Mouse (Mus musculus) heart, adult 2 months (tissue): ENCODE data around the gene Fam193b. TPM values are rescaled to one million over a fixed set of nuclear protein-coding genes. Genes with fewer than 3 reads are reported as not detected.

Experiments used
- DNase-seq, 2 experiments: peaks; one replicate each; pipeline ENCODE4 v3.0.0; 2021
- H3K27ac ChIP-seq: fragments of 200-600 bp; 2 replicates; pipeline ENCODE4 v1.8.1; 2022
- H3K27me3 ChIP-seq: fragments of 200-500 bp; 2 replicates; pipeline ENCODE4 v1.6.1; 2012; ENCODE audit warnings: mild to moderate bottlenecking, low read length, inconsistent platforms, mixed read lengths; ENCODE audit not compliant: control insufficient read depth, insufficient read depth
- H3K36me3 ChIP-seq: fragments of 200-500 bp; 2 replicates; pipeline ENCODE4 v1.6.1; 2012; ENCODE audit warnings: low read length, inconsistent platforms; ENCODE audit not compliant: control insufficient read depth, insufficient read depth
- H3K4me1 ChIP-seq: fragments of 200-500 bp; 2 replicates; pipeline ENCODE4 v1.6.1; 2011; ENCODE audit warnings: low read length; ENCODE audit not compliant: control insufficient read depth, insufficient read depth
- H3K4me3 ChIP-seq: fragments of 200-600 bp; 2 replicates; pipeline ENCODE4 v1.8.1; 2022
- H3K79me2 ChIP-seq: fragments of 200-500 bp; replicated peaks from 2 replicates; pipeline ENCODE4 v1.6.1; 2012; ENCODE audit warnings: mild to moderate bottlenecking, inconsistent platforms, low read length, moderate library complexity, mixed read lengths; ENCODE audit not compliant: control insufficient read depth, insufficient read depth
- H3K9ac ChIP-seq: fragments of 200-500 bp; 2 replicates; pipeline ENCODE4 v1.6.1; 2012; ENCODE audit warnings: low read depth, mild to moderate bottlenecking, control low read depth, inconsistent platforms, low read length, mixed read lengths
- CTCF ChIP-seq: fragments of 200-600 bp; IDR thresholded peaks from 2 replicates; pipeline ENCODE4 v1.8.1; 2022; ENCODE audit warnings: antibody characterized with exemption, mild to moderate bottlenecking, moderate library complexity
- EP300 ChIP-seq: fragments of 200-500 bp; IDR thresholded peaks from 2 replicates; pipeline ENCODE4 v1.6.1; 2011; ENCODE audit warnings: low read depth, low read length, control low read depth; ENCODE audit not compliant: insufficient read depth
- POLR2A ChIP-seq: fragments of 200-500 bp; IDR thresholded peaks from 2 replicates; pipeline ENCODE4 v1.6.1; 2011; ENCODE audit warnings: mild to moderate bottlenecking, low read depth, low read length, control low read depth; ENCODE audit not compliant: insufficient read depth
- WGBS: fragments of 180-500 bp; shearing (Covaris S2); methylation state at CpG from one replicate; pipeline ENCODE4 v1.1.7; 2018; 5-methylcytosine and 5-hydroxymethylcytosine counted together
- intact Hi-C: fragments of 180-260 bp; cut with DNase I; formaldehyde crosslinking; loops from one replicate; pipeline ENCODE4 v1.15.1; 2025
- polyA plus RNA-seq: library from polyadenylated mRNA; depleted of rRNA; stranded (reverse); fragments of >200 nt; gene quantifications from 2 replicates; pipeline ENCODE4 v1.2.3, GENCODE M21; 2012
- total RNA-seq, 2 experiments: library from RNA; stranded (reverse); gene quantifications; 2 replicates each; pipeline ENCODE4 v1.2.3; 2021

Fam193b gene
- total and polyA plus RNA-seq, 3 experiments: 11.2 to 46.1 (median 13.0) TPM

GRCm38 (mm10) chr13:55510668-55511491, 60.0 kb downstream of the Fam193b start:
- no peaks in the 10 kb centered on the region; the same call in 1 of the 2 replicates for H3K79me2 ChIP-seq
- peak overlapping the region; percentile 93 for H3K27ac ChIP-seq
- peaks cover 18% of the 10 kb centered on the region for H3K4me1 ChIP-seq
- intact Hi-C loops: loop anchor here (2.0 kb wide), 1 partner anchor 22 kb away; the partner anchor contains the start of gene Dbn1
- 27% methylated on average over 6 of the region's 6 CpGs for WGBS
- peak overlapping the region; percentile 80 for H3K4me3 ChIP-seq
- no peak; the same call in 1 of the 2 replicates for TF ChIP-seq POLR2A
- peak; percentile 67 for TF ChIP-seq CTCF
- 0 out of 2 replicates have a peak, but pooled peaks have one; percentile 46 for TF ChIP-seq EP300
- no peaks in the 10 kb centered on the region for H3K27me3 ChIP-seq
- H3K36me3 ChIP-seq: no peaks in the 10 kb centered on the region
- 0 out of 2 replicates have a peak overlapping the region, but pooled peaks have one; percentile 5 for H3K9ac ChIP-seq
- DNase-seq: peak; percentile 91 to 92

GRCm38 (mm10) chr13:55510332-55510667, 60.6 kb downstream of the Fam193b start:
- H3K9ac ChIP-seq: 0 out of 2 replicates have a peak overlapping the region, but pooled peaks have one; percentile 5
- DNase-seq: no peak
- TF ChIP-seq EP300 (no peak), CTCF (no peak), POLR2A (no peak; the same call in 1 of the 2 replicates)
- H3K79me2 ChIP-seq: no peaks in the 10 kb centered on the region; the same call in 1 of the 2 replicates
- H3K27me3 ChIP-seq: no peaks in the 10 kb centered on the region
- H3K27ac ChIP-seq: peak overlapping the region; percentile 93
- peaks cover 18% of the 10 kb centered on the region for H3K4me1 ChIP-seq
- 36% methylated on average over 3 of the region's 3 CpGs for WGBS
- intact Hi-C loops: loop anchor here (2.0 kb wide), 1 partner anchor 21 kb away; the partner anchor contains the start of gene Dbn1
- H3K4me3 ChIP-seq: no peak overlapping the region; the same call in 1 of the 2 replicates
- no peaks in the 10 kb centered on the region for H3K36me3 ChIP-seq

GRCm38 (mm10) chr13:55508531-55508930, 62.4 kb downstream of the Fam193b start:
- H3K79me2 ChIP-seq: no peaks in the 10 kb centered on the region; the same call in 1 of the 2 replicates
- no peak for DNase-seq
- 95% methylated on average over 10 of the region's 10 CpGs for WGBS
- H3K27ac ChIP-seq: no peak overlapping the region
- TF ChIP-seq EP300 (no peak), CTCF (no peak), POLR2A (no peak)
- no peak overlapping the region for H3K4me3 ChIP-seq
- H3K9ac ChIP-seq: no peak overlapping the region
- H3K4me1 ChIP-seq: peaks cover 18% of the 10 kb centered on the region
- H3K36me3 ChIP-seq: no peaks in the 10 kb centered on the region
- intact Hi-C loops: no loop called here
- no peaks in the 10 kb centered on the region for H3K27me3 ChIP-seq

GRCm38 (mm10) chr13:55507877-55508276, 63.0 kb downstream of the Fam193b start:
- DNase-seq: no peak
- Histone ChIP-seq H3K4me1 (peaks cover 18% of the 10 kb centered on the region), H3K27ac (no peak overlapping the region), H3K27me3 (no peaks in the 10 kb centered on the region), H3K79me2 (no peaks in the 10 kb centered on the region; the same call in 1 of the 2 replicates), H3K4me3 (no peak overlapping the region), H3K9ac (no peak overlapping the region), H3K36me3 (no peaks in the 10 kb centered on the region)
- TF ChIP-seq CTCF (no peak), POLR2A (no peak), EP300 (no peak)
- 79% methylated on average over 11 of the region's 11 CpGs for WGBS
- intact Hi-C loops: no loop called here

- WGBS: 64% methylated on average over 10 of the region's 10 CpGs
- Histone ChIP-seq H3K79me2 (no peaks in the 10 kb centered on the region; the same call in 1 of the 2 replicates), H3K27ac (no peak overlapping the region), H3K4me3 (no peak overlapping the region), H3K27me3 (no peaks in the 10 kb centered on the region), H3K4me1 (peaks cover 12% of the 10 kb centered on the region), H3K36me3 (no peaks in the 10 kb centered on the region), H3K9ac (no peak overlapping the region)
- no peak for DNase-seq
- no peak for TF ChIP-seq POLR2A
- no peak for TF ChIP-seq CTCF
- TF ChIP-seq EP300: no peak
- intact Hi-C loops: no loop called here
These were observed 64.2 kb downstream of the Fam193b start for GRCm38 (mm10) chr13:55506697-55507096.

GRCm38 (mm10) chr13:55505810-55506209, 65.1 kb downstream of the Fam193b start:
- H3K9ac ChIP-seq: no peak overlapping the region
- H3K27me3 ChIP-seq: no peaks in the 10 kb centered on the region
- H3K4me3 ChIP-seq: no peak overlapping the region
- no peak for DNase-seq
- WGBS: 94% methylated on average over 9 of the region's 9 CpGs
- no peak for TF ChIP-seq POLR2A
- TF ChIP-seq CTCF: no peak
- no peak for TF ChIP-seq EP300
- no peaks in the 10 kb centered on the region for H3K36me3 ChIP-seq
- no peaks in the 10 kb centered on the region; the same call in 1 of the 2 replicates for H3K79me2 ChIP-seq
- peaks cover 5% of the 10 kb centered on the region for H3K4me1 ChIP-seq
- no peak overlapping the region for H3K27ac ChIP-seq
- intact Hi-C loops: no loop called here
